Mouse (Mus musculus) lung, postnatal 0 days (tissue): Measurements from ENCODE around the gene Sorbs1. TPM values are rescaled to one million over a fixed set of nuclear protein-coding genes. Genes with fewer than 3 reads are reported as not detected.
A peak's percentile ranks its signal among the peaks of the same experiment; 100 is the strongest.

Experiments
- ATAC-seq: fragments of 200-750 bp; cut with Nextera tagmentation; 2 replicates; pipeline ENCODE4 v1.8.0; 2017; ENCODE audit warnings: moderate library complexity
- DNase-seq: peaks from one replicate; pipeline ENCODE4 v3.0.0-alpha.2; 2016; ENCODE audit warnings: low spot score
- H3K27ac ChIP-seq: fragments of 300-500 bp; sonication (generic); 2 replicates; pipeline ENCODE4 v1.5.1; 2014; ENCODE audit warnings: antibody characterized with exemption, mild to moderate bottlenecking, low read length, mixed read lengths
- H3K27me3 ChIP-seq: fragments of 300-500 bp; sonication (generic); replicated peaks from 2 replicates; pipeline ENCODE4 v1.6.1; 2014; ENCODE audit warnings: low read length, mixed read lengths; ENCODE audit not compliant: insufficient read depth
- H3K36me3 ChIP-seq: fragments of 300-500 bp; sonication (generic); 2 replicates; pipeline ENCODE4 v1.6.1; 2014; ENCODE audit warnings: low read length, mixed read lengths; ENCODE audit not compliant: insufficient read depth
- H3K4me1 ChIP-seq: fragments of 300-500 bp; sonication (generic); 2 replicates; pipeline ENCODE4 v1.6.1; 2014; ENCODE audit warnings: antibody characterized with exemption, low read depth, low read length, mixed read lengths; ENCODE audit not compliant: insufficient read depth
- H3K4me2 ChIP-seq: fragments of 300-500 bp; sonication (generic); replicated peaks from 2 replicates; pipeline ENCODE4 v1.6.1; 2014; ENCODE audit warnings: low read depth, mild to moderate bottlenecking, low read length, moderate library complexity, mixed read lengths
- H3K4me3 ChIP-seq: fragments of 300-500 bp; sonication (generic); 2 replicates; pipeline ENCODE4 v1.5.1; 2014; ENCODE audit warnings: low read depth, low read length
- H3K9ac ChIP-seq: fragments of 300-500 bp; sonication (generic); replicated peaks from 2 replicates; pipeline ENCODE4 v1.6.1; 2014; ENCODE audit warnings: low read depth, mild to moderate bottlenecking
- H3K9me3 ChIP-seq: fragments of 300-500 bp; sonication (generic); 2 replicates; pipeline ENCODE4 v1.6.1; 2016; ENCODE audit warnings: low read length, mixed read lengths
- CTCF ChIP-seq: IDR thresholded peaks from 2 replicates; pipeline ENCODE4 v1.5.1; 2016; ENCODE audit warnings: antibody characterized with exemption, mild to moderate bottlenecking
- EP300 ChIP-seq: IDR thresholded peaks from 2 replicates; pipeline ENCODE4 v1.6.1; 2016; ENCODE audit warnings: antibody characterized with exemption, mild to moderate bottlenecking, control low read depth
- WGBS: fragments of 180-500 bp; shearing (Covaris S2); extraction: QIAGEN DNeasy Blood & Tissue Kit; methylation state at CpG from one replicate; pipeline ENCODE4 v1.1.7; 2014; 5-methylcytosine and 5-hydroxymethylcytosine counted together
- polyA plus RNA-seq: library from polyadenylated mRNA; unstranded; fragments of >200 nt; fragmentation: Nextera tagmentation; extraction: Ambion mirVana; gene quantifications from 2 replicates; pipeline ENCODE4 v1.2.1, GENCODE M21; 2015

Sorbs1 gene
- polyA plus RNA-seq, 1 experiment from 2014 or later, result 36.4 TPM

- Histone ChIP-seq H3K27me3 (no peaks in the 10 kb centered on the region), H3K27ac (peak overlapping the region; percentile 71), H3K4me2 (peak overlapping the region; percentile 29; the same call in 1 of the 2 replicates), H3K4me1 (peaks cover 18% of the 10 kb centered on the region), H3K9me3 (no peaks in the 10 kb centered on the region), H3K9ac (no peak overlapping the region), H3K36me3 (no peaks in the 10 kb centered on the region), H3K4me3 (no peak overlapping the region)
- WGBS, result 68% methylated on average over 12 of the region's 12 CpGs
- TF ChIP-seq CTCF (no peak), EP300 (no peak)
- ATAC-seq, result peak; percentile 12
- DNase-seq, result no peak
These were observed 118.3 kb downstream of the Sorbs1 start for GRCm38 (mm10) chr19:40395321-40395695.

GRCm38 (mm10) chr19:40394555-40395320 is 118.8 kb downstream of the Sorbs1 start:
- Histone ChIP-seq H3K4me2 (0 out of 2 replicates have a peak overlapping the region, but pooled peaks have one; percentile 29), H3K9ac (no peak overlapping the region), H3K4me3 (no peak overlapping the region), H3K27me3 (no peaks in the 10 kb centered on the region), H3K36me3 (no peaks in the 10 kb centered on the region), H3K9me3 (no peaks in the 10 kb centered on the region), H3K4me1 (peaks cover 17% of the 10 kb centered on the region), H3K27ac (peak overlapping the region; percentile 71)
- DNase-seq (peak; percentile 84), ATAC-seq (peak; percentile 88)
- TF ChIP-seq EP300, result no peak
- no peak for TF ChIP-seq CTCF
- WGBS, result 19% methylated on average over 10 of the region's 10 CpGs

- DNase-seq, result no peak
- no peak overlapping the region for H3K4me2 ChIP-seq
- no peak overlapping the region for H3K4me3 ChIP-seq
- peaks cover 17% of the 10 kb centered on the region for H3K4me1 ChIP-seq
- no peaks in the 10 kb centered on the region for H3K9me3 ChIP-seq
- no peak for ATAC-seq
- 87% methylated on average over 5 of the region's 5 CpGs for WGBS
- no peaks in the 10 kb centered on the region for H3K36me3 ChIP-seq
- no peak for TF ChIP-seq CTCF
- TF ChIP-seq EP300, result no peak
- H3K9ac ChIP-seq, result no peak overlapping the region
- H3K27ac ChIP-seq, result no peak overlapping the region
- H3K27me3 ChIP-seq, result no peaks in the 10 kb centered on the region
These were observed 120.7 kb downstream of the Sorbs1 start for GRCm38 (mm10) chr19:40392795-40393392.

DNA sequence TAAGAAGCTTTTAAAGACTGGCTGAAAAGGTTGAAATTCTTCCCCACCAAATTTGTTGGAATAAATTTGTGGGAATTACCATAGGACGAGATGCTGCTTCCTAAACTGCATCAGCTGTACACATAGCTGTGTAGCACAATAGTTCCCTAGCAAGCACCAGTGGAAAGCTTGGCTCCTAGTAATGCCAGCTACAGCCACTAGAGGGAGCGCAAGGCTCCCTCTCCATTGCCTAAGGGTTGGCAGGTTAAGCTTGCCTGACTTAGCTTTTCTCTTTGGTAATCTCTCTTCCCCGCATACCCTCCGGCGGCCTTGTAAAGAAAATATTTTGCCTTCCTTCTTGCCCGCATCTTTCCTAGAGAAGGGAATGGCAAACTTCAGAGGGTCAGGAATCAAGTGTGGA is 122.1 kb downstream of the Sorbs1 start:
- Histone ChIP-seq H3K36me3 (no peaks in the 10 kb centered on the region), H3K9ac (no peak overlapping the region), H3K4me2 (no peak overlapping the region), H3K9me3 (no peaks in the 10 kb centered on the region), H3K4me3 (no peak overlapping the region), H3K4me1 (peaks cover 14% of the 10 kb centered on the region), H3K27me3 (no peaks in the 10 kb centered on the region), H3K27ac (no peak overlapping the region)
- WGBS, result 11% methylated on average over 6 of the region's 6 CpGs
- ATAC-seq (peak; percentile 40; the same call in 1 of the 2 replicates), DNase-seq (peak; percentile 84)
- TF ChIP-seq CTCF (peak; percentile 98), EP300 (no peak)

- no peak overlapping the region for H3K27ac ChIP-seq
- DNase-seq, result no peak
- 61% methylated on average over 3 of the region's 3 CpGs for WGBS
- no peaks in the 10 kb centered on the region for H3K27me3 ChIP-seq
- no peaks in the 10 kb centered on the region for H3K36me3 ChIP-seq
- H3K4me3 ChIP-seq, result no peak overlapping the region
- H3K4me2 ChIP-seq, result no peak overlapping the region
- H3K9me3 ChIP-seq, result no peaks in the 10 kb centered on the region
- H3K4me1 ChIP-seq, result no peaks in the 10 kb centered on the region
- H3K9ac ChIP-seq, result no peak overlapping the region
- no peak for TF ChIP-seq CTCF
- TF ChIP-seq EP300, result no peak
- no peak for ATAC-seq
These were observed 126.7 kb downstream of the Sorbs1 start for GRCm38 (mm10) chr19:40386916-40387315.

DNA sequence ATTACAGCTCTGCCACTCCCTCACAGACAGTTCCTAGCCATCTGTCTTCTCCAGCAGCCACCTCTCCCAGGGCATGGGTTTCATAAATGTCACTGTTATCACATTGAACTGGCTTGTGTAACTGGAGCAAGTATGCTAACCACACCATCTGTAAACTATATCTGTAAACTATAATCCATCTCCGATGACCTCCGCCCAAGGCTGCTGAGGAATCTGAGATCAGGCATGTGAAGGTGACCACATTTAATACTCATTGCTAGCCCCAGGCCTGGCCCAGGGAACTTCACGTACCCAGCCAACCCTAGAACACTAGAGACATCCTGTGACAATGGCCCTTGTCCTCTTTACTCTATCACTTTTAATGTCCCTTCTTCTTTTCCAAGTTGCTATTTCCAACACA is 128.2 kb downstream of the Sorbs1 start:
- 91% methylated on average over 3 of the region's 3 CpGs for WGBS
- no peaks in the 10 kb centered on the region for H3K27me3 ChIP-seq
- H3K4me3 ChIP-seq, result no peak overlapping the region
- no peak for TF ChIP-seq EP300
- TF ChIP-seq CTCF, result no peak
- H3K4me2 ChIP-seq, result no peak overlapping the region
- no peaks in the 10 kb centered on the region for H3K9me3 ChIP-seq
- no peak overlapping the region for H3K27ac ChIP-seq
- H3K36me3 ChIP-seq, result no peaks in the 10 kb centered on the region
- DNase-seq (no peak), ATAC-seq (no peak)
- no peak overlapping the region for H3K9ac ChIP-seq
- H3K4me1 ChIP-seq, result peaks cover 3% of the 10 kb centered on the region; the same call in 1 of the 2 replicates
